Mouse (Mus musculus): ENCODE data around the gene Ticam1. TPM values are rescaled to one million over a fixed set of nuclear protein-coding genes. Genes with fewer than 3 reads are reported as not detected.
A peak's percentile ranks its signal among the peaks of the same experiment; 100 is the strongest.
"Not testable (repeated sequence)": the region's sequence is repeated elsewhere in the genome, so short reads cannot be mapped to it uniquely, and the experiment has no call there.

The Ticam1 gene
- polyA plus RNA-seq, 1 experiment from 2014 or later = 2.3 TPM

- no peak overlapping the region for H3K4me3 ChIP-seq (replicated peaks)
- no peak overlapping the region for H3K9ac ChIP-seq
- H3K4me2 ChIP-seq = no peak overlapping the region
- DNase-seq (peak; percentile 60), ATAC-seq (ENCODE audit: low read depth) (peak; percentile 64)
- no peak overlapping the region for H3K27ac ChIP-seq
- no peaks in the 10 kb centered on the region for H3K9me3 ChIP-seq (replicated peaks)
- H3K36me3 ChIP-seq = peaks cover 50% of the 10 kb centered on the region
- no peaks in the 10 kb centered on the region for H3K27me3 ChIP-seq
- peaks cover 61% of the 10 kb centered on the region for H3K4me1 ChIP-seq (replicated peaks)
- WGBS (ENCODE audit: insufficient replicate concordance) = 16% methylated on average over 8 of the region's 8 CpGs
Observed at GRCm38 (mm10) chr17:56264020-56264419, 12.6 kb downstream of the Ticam1 start.

GRCm38 (mm10) chr17:56262645-56263094 is 13.9 kb downstream of the Ticam1 start:
- Histone ChIP-seq H3K9ac (no peak overlapping the region), H3K9me3 (replicated peaks) (no peaks in the 10 kb centered on the region), H3K4me3 (replicated peaks) (no peak overlapping the region), H3K4me2 (no peak overlapping the region), H3K27me3 (no peaks in the 10 kb centered on the region), H3K4me1 (replicated peaks) (peaks cover 71% of the 10 kb centered on the region), H3K27ac (0 out of 2 replicates have a peak overlapping the region, but pooled peaks have one; percentile 6), H3K36me3 (peaks cover 61% of the 10 kb centered on the region)
- WGBS (ENCODE audit: insufficient replicate concordance) = 64% methylated on average over 3 of the region's 3 CpGs
- ATAC-seq (ENCODE audit: low read depth) = no peak
- no peak for DNase-seq

- H3K4me2 ChIP-seq = no peak overlapping the region
- DNase-seq = no peak
- ATAC-seq (ENCODE audit: low read depth) = no peak
- no peaks in the 10 kb centered on the region for H3K27me3 ChIP-seq
- WGBS (ENCODE audit: insufficient replicate concordance) = 76% methylated on average over 3 of the region's 3 CpGs
- no peak overlapping the region for H3K4me3 ChIP-seq (replicated peaks)
- H3K4me1 ChIP-seq (replicated peaks) = peaks cover 75% of the 10 kb centered on the region
- peak overlapping the region; percentile 42; the same call in 1 of the 2 replicates for H3K9ac ChIP-seq
- H3K9me3 ChIP-seq (replicated peaks) = no peaks in the 10 kb centered on the region
- no peak overlapping the region for H3K27ac ChIP-seq
- peaks cover 61% of the 10 kb centered on the region for H3K36me3 ChIP-seq
Observed at GRCm38 (mm10) chr17:56261166-56261565, 15.4 kb downstream of the Ticam1 start.

GRCm38 (mm10) chr17:56259301-56260037 is 17.1 kb downstream of the Ticam1 start:
- H3K27me3 ChIP-seq = no peaks in the 10 kb centered on the region
- H3K27ac ChIP-seq = no peak overlapping the region
- peak overlapping the region; percentile 98 for H3K4me2 ChIP-seq
- DNase-seq = no peak
- WGBS (ENCODE audit: insufficient replicate concordance) = 82% methylated on average over 10 of the region's 10 CpGs
- H3K4me1 ChIP-seq (replicated peaks) = peaks cover 69% of the 10 kb centered on the region
- H3K9ac ChIP-seq = peak overlapping the region; percentile 42; the same call in 1 of the 2 replicates
- peaks cover 53% of the 10 kb centered on the region for H3K36me3 ChIP-seq
- H3K4me3 ChIP-seq (replicated peaks) = peak overlapping the region; percentile 78
- H3K9me3 ChIP-seq (replicated peaks) = no peaks in the 10 kb centered on the region
- no peak for ATAC-seq (ENCODE audit: low read depth)

GRCm38 (mm10) chr17:56258812-56259211 is 17.8 kb downstream of the Ticam1 start:
- Histone ChIP-seq H3K9ac (0 out of 2 replicates have a peak overlapping the region, but pooled peaks have one; percentile 42), H3K4me3 (replicated peaks) (peak overlapping the region; percentile 78), H3K4me1 (replicated peaks) (peaks cover 67% of the 10 kb centered on the region)

GRCm38 (mm10) chr17:56258269-56258668 is 18.3 kb downstream of the Ticam1 start:
- not testable (repeated sequence) for H3K27me3 ChIP-seq; H3K9me3 ChIP-seq (replicated peaks); DNase-seq; H3K27ac ChIP-seq; ATAC-seq (ENCODE audit: low read depth)
- H3K9ac ChIP-seq = peak overlapping the region; percentile 80; the same call in 1 of the 2 replicates
- H3K4me1 ChIP-seq (replicated peaks) = peaks cover 66% of the 10 kb centered on the region
- H3K4me2 ChIP-seq = peak overlapping the region; percentile 98
- H3K36me3 ChIP-seq = peaks cover 53% of the 10 kb centered on the region
- 87% methylated on average over 19 of the region's 19 CpGs for WGBS (ENCODE audit: insufficient replicate concordance)
- peak overlapping the region; percentile 78 for H3K4me3 ChIP-seq (replicated peaks)

More at GRCm38 (mm10) chr17:56258812-56259211, 17.8 kb downstream of the Ticam1 start:
- H3K27me3 ChIP-seq; H3K9me3 ChIP-seq (replicated peaks); H3K27ac ChIP-seq; ATAC-seq (ENCODE audit: low read depth); DNase-seq: not testable (repeated sequence)
- Histone ChIP-seq H3K4me2 (peak overlapping the region; percentile 98), H3K36me3 (peaks cover 53% of the 10 kb centered on the region)
- 56% methylated on average over 2 of the region's 2 CpGs for WGBS (ENCODE audit: insufficient replicate concordance)

- no peaks in the 10 kb centered on the region for H3K9me3 ChIP-seq (replicated peaks)
- peak overlapping the region; percentile 78 for H3K4me3 ChIP-seq (replicated peaks)
- peak overlapping the region; percentile 80 for H3K9ac ChIP-seq
- peak overlapping the region; percentile 98 for H3K4me2 ChIP-seq
- H3K27ac ChIP-seq = peak overlapping the region; percentile 71
- ATAC-seq (ENCODE audit: low read depth) (no peak), DNase-seq (no peak)
- 5% methylated on average over 58 of the region's 58 CpGs for WGBS (ENCODE audit: insufficient replicate concordance)
- H3K4me1 ChIP-seq (replicated peaks) = peaks cover 57% of the 10 kb centered on the region
- no peaks in the 10 kb centered on the region for H3K27me3 ChIP-seq
- H3K36me3 ChIP-seq = peaks cover 44% of the 10 kb centered on the region
Observed at GRCm38 (mm10) chr17:56257181-56257894, 19.2 kb downstream of the Ticam1 start.

- Histone ChIP-seq H3K9me3 (replicated peaks) (no peaks in the 10 kb centered on the region), H3K4me1 (replicated peaks) (peaks cover 49% of the 10 kb centered on the region), H3K36me3 (peaks cover 35% of the 10 kb centered on the region), H3K4me3 (replicated peaks) (peak within 1 kb of the TSS; percentile 78), H3K27me3 (no peaks in the 10 kb centered on the region), H3K9ac (peak within 1 kb of the TSS; percentile 80), H3K4me2 (peak within 1 kb of the TSS; percentile 98), H3K27ac (peak within 1 kb of the TSS; percentile 97)
- ATAC-seq (ENCODE audit: low read depth) = peak; percentile 86
- under 1% methylated on average over 28 of the region's 28 CpGs for WGBS (ENCODE audit: insufficient replicate concordance)
- DNase-seq = peak; percentile 94
Observed at GRCm38 (mm10) chr17:56256239-56256881, 20.2 kb downstream of the Ticam1 start, which contains the start of gene Fem1a. Gene Fem1a (plus strand): TSS chr17:56256810.

GRCm38 (mm10) chr17:56255863-56256238 is 20.7 kb downstream of the Ticam1 start:
- DNase-seq = peak; percentile 96
- peak; percentile 84 for ATAC-seq (ENCODE audit: low read depth)
- H3K36me3 ChIP-seq = peaks cover 29% of the 10 kb centered on the region
- peak overlapping the region; percentile 97 for H3K27ac ChIP-seq
- H3K4me3 ChIP-seq (replicated peaks) = peak overlapping the region; percentile 78
- peaks cover 46% of the 10 kb centered on the region for H3K4me1 ChIP-seq (replicated peaks)
- H3K27me3 ChIP-seq = no peaks in the 10 kb centered on the region
- H3K9ac ChIP-seq = peak overlapping the region; percentile 73
- peak overlapping the region; percentile 95 for H3K4me2 ChIP-seq
- H3K9me3 ChIP-seq (replicated peaks) = no peaks in the 10 kb centered on the region
- under 1% methylated on average over 32 of the region's 32 CpGs for WGBS (ENCODE audit: insufficient replicate concordance)

- DNase-seq = no peak
- Histone ChIP-seq H3K4me1 (replicated peaks) (peaks cover 42% of the 10 kb centered on the region), H3K36me3 (peaks cover 25% of the 10 kb centered on the region), H3K4me3 (replicated peaks) (peak overlapping the region; percentile 78), H3K27me3 (no peaks in the 10 kb centered on the region), H3K27ac (peak overlapping the region; percentile 29; the same call in 1 of the 2 replicates), H3K4me2 (peak overlapping the region; percentile 55), H3K9ac (no peak overlapping the region), H3K9me3 (replicated peaks) (no peaks in the 10 kb centered on the region)
- no peak for ATAC-seq (ENCODE audit: low read depth)
- WGBS (ENCODE audit: insufficient replicate concordance) = 15% methylated on average over 9 of the region's 9 CpGs
Observed at GRCm38 (mm10) chr17:56255429-56255828, 21.2 kb downstream of the Ticam1 start.

- H3K9me3 ChIP-seq (replicated peaks) = no peaks in the 10 kb centered on the region
- no peak for ATAC-seq (ENCODE audit: low read depth)
- H3K36me3 ChIP-seq = peaks cover 18% of the 10 kb centered on the region
- peaks cover 35% of the 10 kb centered on the region for H3K4me1 ChIP-seq (replicated peaks)
- H3K27me3 ChIP-seq = no peaks in the 10 kb centered on the region
- 73% methylated on average over 4 of the region's 4 CpGs for WGBS (ENCODE audit: insufficient replicate concordance)
- H3K4me3 ChIP-seq (replicated peaks) = no peak overlapping the region
- DNase-seq = no peak
- no peak overlapping the region for H3K9ac ChIP-seq
- H3K4me2 ChIP-seq = no peak overlapping the region
- no peak overlapping the region for H3K27ac ChIP-seq
Observed at GRCm38 (mm10) chr17:56254695-56255094, 21.9 kb downstream of the Ticam1 start.

Measured in liver, embryonic 13.5 days (tissue).